Mouse (Mus musculus): Measurements from ENCODE around the gene Pde4dip. TPM values are rescaled to one million over a fixed set of nuclear protein-coding genes. Genes with fewer than 3 reads are reported as not detected.

Gene Pde4dip
- polyA plus RNA-seq, 1 experiment from 2014 or later = 44.7 TPM

GRCm38 (mm10) chr3:97702448-97703080, 185.9 kb downstream of the Pde4dip start:
- POLR2A ChIA-PET = interaction anchor here (0.6 to 0.7 kb wide), 2 partner anchors 34 to 628 kb away, joined by 3 read pairs; no protein-coding TSS in a partner anchor
- in situ Hi-C loops (cut with MboI; ENCODE audit: low pct_unique_long_range_greater_than_20kb) = no loop called here
- H3K27me3 ChIP-seq = no peaks in the 10 kb centered on the region
- no peak for TF ChIP-seq CTCF (IDR thresholded peaks at IDR 0.05)
- DNase-seq (ENCODE audit: low read depth, low spot score) (no peak), ATAC-seq (no peak)
- CTCF ChIA-PET = interaction anchor here (0.9 kb wide), 1 partner anchor 15 kb away, joined by 3 read pairs; no protein-coding TSS in a partner anchor

GRCm38 (mm10) chr3:97701198-97701597, 187.3 kb downstream of the Pde4dip start:
- no peak for TF ChIP-seq CTCF (IDR thresholded peaks at IDR 0.05)
- no peak for DNase-seq (ENCODE audit: low read depth, low spot score)
- ChIA-PET CTCF (no interaction called here), POLR2A (no interaction called here)
- no peaks in the 10 kb centered on the region for H3K27me3 ChIP-seq
- in situ Hi-C loops (cut with MboI; ENCODE audit: low pct_unique_long_range_greater_than_20kb) = no loop called here
- ATAC-seq = no peak

- ChIA-PET POLR2A (no interaction called here), CTCF (no interaction called here)
- no peaks in the 10 kb centered on the region for H3K27me3 ChIP-seq
- in situ Hi-C loops (cut with MboI; ENCODE audit: low pct_unique_long_range_greater_than_20kb) = no loop called here
- TF ChIP-seq CTCF (IDR thresholded peaks at IDR 0.05) = no peak
- ATAC-seq (no peak), DNase-seq (ENCODE audit: low read depth, low spot score) (no peak)
Measured at GRCm38 (mm10) chr3:97699061-97699460, 189.4 kb downstream of the Pde4dip start.

GRCm38 (mm10) chr3:97697291-97697690, 191.2 kb downstream of the Pde4dip start:
- no peak for DNase-seq (ENCODE audit: low read depth, low spot score)
- no peak for TF ChIP-seq CTCF (IDR thresholded peaks at IDR 0.05)
- no peak for ATAC-seq
- ChIA-PET CTCF (no interaction called here), POLR2A (no interaction called here)
- in situ Hi-C loops (cut with MboI; ENCODE audit: low pct_unique_long_range_greater_than_20kb) = no loop called here
- no peaks in the 10 kb centered on the region for H3K27me3 ChIP-seq

GRCm38 (mm10) chr3:97696866-97697265, 191.6 kb downstream of the Pde4dip start:
- in situ Hi-C loops (cut with MboI; ENCODE audit: low pct_unique_long_range_greater_than_20kb) = no loop called here
- POLR2A ChIA-PET = interaction anchor here (0.6 kb wide), 1 partner anchor 11 kb away, joined by 3 read pairs; no protein-coding TSS in a partner anchor
- CTCF ChIA-PET = no interaction called here
- no peaks in the 10 kb centered on the region for H3K27me3 ChIP-seq
- TF ChIP-seq CTCF (IDR thresholded peaks at IDR 0.05) = no peak
- DNase-seq (ENCODE audit: low read depth, low spot score) = no peak
- no peak for ATAC-seq

- DNase-seq (ENCODE audit: low read depth, low spot score) (no peak), ATAC-seq (no peak)
- no peak for TF ChIP-seq CTCF (IDR thresholded peaks at IDR 0.05)
- in situ Hi-C loops (cut with MboI; ENCODE audit: low pct_unique_long_range_greater_than_20kb) = no loop called here
- POLR2A ChIA-PET = no interaction called here
- CTCF ChIA-PET = no interaction called here
- no peaks in the 10 kb centered on the region for H3K27me3 ChIP-seq
Measured at GRCm38 (mm10) chr3:97693806-97694205, 194.7 kb downstream of the Pde4dip start.

- no peak for ATAC-seq
- TF ChIP-seq CTCF (IDR thresholded peaks at IDR 0.05) = no peak
- in situ Hi-C loops (cut with MboI; ENCODE audit: low pct_unique_long_range_greater_than_20kb) = no loop called here
- no peaks in the 10 kb centered on the region for H3K27me3 ChIP-seq
- DNase-seq (ENCODE audit: low read depth, low spot score) = no peak
- ChIA-PET CTCF (no interaction called here), POLR2A (no interaction called here)
Measured at GRCm38 (mm10) chr3:97691443-97692017, 197.0 kb downstream of the Pde4dip start.

GRCm38 (mm10) chr3:97690590-97690989, 197.9 kb downstream of the Pde4dip start:
- TF ChIP-seq CTCF (IDR thresholded peaks at IDR 0.05) = no peak
- ATAC-seq (no peak), DNase-seq (ENCODE audit: low read depth, low spot score) (no peak)
- ChIA-PET POLR2A (no interaction called here), CTCF (no interaction called here)
- in situ Hi-C loops (cut with MboI; ENCODE audit: low pct_unique_long_range_greater_than_20kb) = no loop called here
- H3K27me3 ChIP-seq = no peaks in the 10 kb centered on the region

- POLR2A ChIA-PET = interaction anchor here (0.8 kb wide), 1 partner anchor 68 kb away, joined by 3 read pairs; no protein-coding TSS in a partner anchor
- in situ Hi-C loops (cut with MboI; ENCODE audit: low pct_unique_long_range_greater_than_20kb) = no loop called here
- no peaks in the 10 kb centered on the region for H3K27me3 ChIP-seq
- TF ChIP-seq CTCF (IDR thresholded peaks at IDR 0.05) = no peak
- ATAC-seq = no peak
- no peak for DNase-seq (ENCODE audit: low read depth, low spot score)
- CTCF ChIA-PET = no interaction called here
Measured at GRCm38 (mm10) chr3:97689289-97689688, 199.2 kb downstream of the Pde4dip start.

GRCm38 (mm10) chr3:97686372-97687117, 202.0 kb downstream of the Pde4dip start:
- TF ChIP-seq CTCF (IDR thresholded peaks at IDR 0.05) = no peak
- CTCF ChIA-PET = interaction anchor here (1.1 kb wide), 2 partner anchors 9 to 18 kb away, joined by 3 read pairs; no protein-coding TSS in a partner anchor

More at GRCm38 (mm10) chr3:97686372-97687117, 202.0 kb downstream of the Pde4dip start:
- in situ Hi-C loops (cut with MboI; ENCODE audit: low pct_unique_long_range_greater_than_20kb) = no loop called here
- POLR2A ChIA-PET = no interaction called here
- no peaks in the 10 kb centered on the region for H3K27me3 ChIP-seq
- no peak for DNase-seq (ENCODE audit: low read depth, low spot score)
- ATAC-seq = no peak

All from Patski (cell line).